Mouse (Mus musculus): Measurements from ENCODE around the gene Ephb3. TPM values are rescaled to one million over a fixed set of nuclear protein-coding genes. Genes with fewer than 3 reads are reported as not detected.

The Ephb3 gene
- total and polyA plus RNA-seq, 2 experiments from 2014 or later = 8.3 to 21.4 TPM

GRCm38 (mm10) chr16:21195260-21195866 lies 9.2 kb upstream of the Ephb3 start:
- H3K9me3 ChIP-seq (ENCODE audit: low read length) = no peaks in the 10 kb centered on the region

GRCm38 (mm10) chr16:21196576-21196975 lies 8.0 kb upstream of the Ephb3 start:
- Histone ChIP-seq H3K4me1 (ENCODE audit: insufficient read depth, low read length) (no peaks in the 10 kb centered on the region), H3K27ac (no peak overlapping the region), H3K36me3 (ENCODE audit: insufficient read depth, low read length) (no peaks in the 10 kb centered on the region), H3K9ac (replicated peaks; ENCODE audit: low read length) (no peak overlapping the region), H3K27me3 (ENCODE audit: insufficient read depth, low read length) (no peaks in the 10 kb centered on the region), H3K4me3 (ENCODE audit: low read length) (no peak overlapping the region), H3K4me2 (ENCODE audit: low read depth, low read length) (no peak overlapping the region), H3K9me3 (ENCODE audit: low read length) (no peaks in the 10 kb centered on the region)
- ATAC-seq (no peak), DNase-seq (ENCODE audit: low spot score) (no peak)
- WGBS = 93% methylated on average over 3 of the region's 3 CpGs
- no peak for TF ChIP-seq CTCF (IDR thresholded peaks at IDR 0.05; ENCODE audit: low read depth)

More at GRCm38 (mm10) chr16:21195260-21195866, 9.2 kb upstream of the Ephb3 start:
- no peaks in the 10 kb centered on the region for H3K36me3 ChIP-seq (ENCODE audit: insufficient read depth, low read length)
- no peak overlapping the region for H3K27ac ChIP-seq
- H3K9ac ChIP-seq (replicated peaks; ENCODE audit: low read length) = no peak overlapping the region
- ATAC-seq = no peak
- no peak for DNase-seq (ENCODE audit: low spot score)
- 52% methylated on average over 8 of the region's 8 CpGs for WGBS
- no peak for TF ChIP-seq CTCF (IDR thresholded peaks at IDR 0.05; ENCODE audit: low read depth)
- no peak overlapping the region for H3K4me3 ChIP-seq (ENCODE audit: low read length)
- no peaks in the 10 kb centered on the region for H3K27me3 ChIP-seq (ENCODE audit: insufficient read depth, low read length)
- no peak overlapping the region for H3K4me2 ChIP-seq (ENCODE audit: low read depth, low read length)
- H3K4me1 ChIP-seq (ENCODE audit: insufficient read depth, low read length) = no peaks in the 10 kb centered on the region

GRCm38 (mm10) chr16:21197542-21197941 lies 7.0 kb upstream of the Ephb3 start:
- Histone ChIP-seq H3K4me1 (ENCODE audit: insufficient read depth, low read length) (no peaks in the 10 kb centered on the region), H3K36me3 (ENCODE audit: insufficient read depth, low read length) (no peaks in the 10 kb centered on the region), H3K9me3 (ENCODE audit: low read length) (no peaks in the 10 kb centered on the region), H3K27me3 (ENCODE audit: insufficient read depth, low read length) (no peaks in the 10 kb centered on the region), H3K27ac (no peak overlapping the region), H3K4me3 (ENCODE audit: low read length) (no peak overlapping the region), H3K9ac (replicated peaks; ENCODE audit: low read length) (no peak overlapping the region), H3K4me2 (ENCODE audit: low read depth, low read length) (no peak overlapping the region)
- 89% methylated on average over 4 of the region's 4 CpGs for WGBS
- no peak for DNase-seq (ENCODE audit: low spot score)
- TF ChIP-seq CTCF (IDR thresholded peaks at IDR 0.05; ENCODE audit: low read depth) = no peak
- no peak for ATAC-seq

- DNase-seq (ENCODE audit: low spot score) = no peak
- TF ChIP-seq CTCF (IDR thresholded peaks at IDR 0.05; ENCODE audit: low read depth) = no peak
- no peaks in the 10 kb centered on the region for H3K36me3 ChIP-seq (ENCODE audit: insufficient read depth, low read length)
Observed at GRCm38 (mm10) chr16:21198006-21198405, 6.5 kb upstream of the Ephb3 start.

DNA sequence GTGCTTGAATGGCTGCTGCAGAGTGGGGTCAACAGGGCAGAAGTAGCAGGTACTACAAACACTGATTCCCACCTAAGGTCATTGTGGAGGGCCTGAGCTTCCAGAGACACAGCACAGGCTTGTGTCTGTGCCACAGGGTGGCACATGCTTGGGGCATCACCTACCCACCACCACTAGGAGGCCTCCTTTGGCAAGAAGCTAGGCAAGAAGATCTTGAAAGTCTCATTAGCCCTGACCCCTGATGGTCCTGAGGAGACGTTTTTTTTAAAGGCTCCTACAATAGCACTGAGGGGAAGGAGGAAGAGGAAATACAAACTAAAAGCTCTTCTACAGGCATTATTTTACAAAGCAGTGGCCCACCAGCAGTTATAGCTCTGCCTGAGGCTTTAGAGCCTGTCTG lies 6.0 kb upstream of the Ephb3 start:
- Histone ChIP-seq H3K36me3 (ENCODE audit: insufficient read depth, low read length) (no peaks in the 10 kb centered on the region), H3K9ac (replicated peaks; ENCODE audit: low read length) (no peak overlapping the region), H3K27me3 (ENCODE audit: insufficient read depth, low read length) (no peaks in the 10 kb centered on the region), H3K4me1 (ENCODE audit: insufficient read depth, low read length) (no peaks in the 10 kb centered on the region), H3K4me3 (ENCODE audit: low read length) (no peak overlapping the region), H3K27ac (no peak overlapping the region), H3K9me3 (ENCODE audit: low read length) (no peaks in the 10 kb centered on the region), H3K4me2 (ENCODE audit: low read depth, low read length) (no peak overlapping the region)
- TF ChIP-seq CTCF (IDR thresholded peaks at IDR 0.05; ENCODE audit: low read depth) = peak; percentile 73
- ATAC-seq = peak; percentile 25; the same call in 1 of the 2 replicates
- 4% methylated on average over 1 of the region's 1 CpGs for WGBS
- DNase-seq (ENCODE audit: low spot score) = peak; percentile 58

More at GRCm38 (mm10) chr16:21198006-21198405, 6.5 kb upstream of the Ephb3 start:
- H3K9me3 ChIP-seq (ENCODE audit: low read length) = no peaks in the 10 kb centered on the region
- no peak overlapping the region for H3K4me3 ChIP-seq (ENCODE audit: low read length)
- H3K27ac ChIP-seq = no peak overlapping the region
- no peaks in the 10 kb centered on the region for H3K4me1 ChIP-seq (ENCODE audit: insufficient read depth, low read length)
- WGBS = 87% methylated on average over 7 of the region's 7 CpGs
- no peak for ATAC-seq
- H3K27me3 ChIP-seq (ENCODE audit: insufficient read depth, low read length) = no peaks in the 10 kb centered on the region
- no peak overlapping the region for H3K4me2 ChIP-seq (ENCODE audit: low read depth, low read length)
- H3K9ac ChIP-seq (replicated peaks; ENCODE audit: low read length) = no peak overlapping the region

DNA sequence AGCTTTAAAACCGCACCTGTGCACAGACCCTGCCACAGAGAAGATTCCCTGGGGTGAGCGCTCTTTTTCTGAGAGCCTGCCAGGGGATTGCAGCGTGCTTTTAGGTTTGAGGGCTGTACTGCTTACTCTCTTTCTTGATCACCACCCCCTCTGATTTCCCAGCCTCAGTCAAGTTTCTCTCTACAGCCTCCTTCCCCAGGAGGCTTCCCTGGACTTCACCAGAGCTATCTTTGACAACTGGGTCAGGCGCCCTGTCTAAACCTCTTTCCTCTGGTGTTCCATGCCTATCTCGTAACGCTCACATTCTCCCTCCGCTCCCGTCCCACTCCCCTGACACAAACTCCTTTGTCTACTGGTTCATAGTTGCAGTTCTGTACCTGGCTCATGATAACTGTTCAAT lies 5.1 kb upstream of the Ephb3 start:
- H3K4me1 ChIP-seq (ENCODE audit: insufficient read depth, low read length) = no peaks in the 10 kb centered on the region
- no peak for ATAC-seq
- no peaks in the 10 kb centered on the region for H3K36me3 ChIP-seq (ENCODE audit: insufficient read depth, low read length)
- H3K9me3 ChIP-seq (ENCODE audit: low read length) = no peaks in the 10 kb centered on the region
- H3K27ac ChIP-seq = no peak overlapping the region
- no peak overlapping the region for H3K9ac ChIP-seq (replicated peaks; ENCODE audit: low read length)
- no peaks in the 10 kb centered on the region for H3K27me3 ChIP-seq (ENCODE audit: insufficient read depth, low read length)
- no peak overlapping the region for H3K4me2 ChIP-seq (ENCODE audit: low read depth, low read length)
- no peak for TF ChIP-seq CTCF (IDR thresholded peaks at IDR 0.05; ENCODE audit: low read depth)
- 56% methylated on average over 8 of the region's 8 CpGs for WGBS
- DNase-seq (ENCODE audit: low spot score) = no peak
- H3K4me3 ChIP-seq (ENCODE audit: low read length) = no peak overlapping the region

GRCm38 (mm10) chr16:21202731-21203130 lies 1.8 kb upstream of the Ephb3 start:
- WGBS = 89% methylated on average over 4 of the region's 4 CpGs
- TF ChIP-seq CTCF (IDR thresholded peaks at IDR 0.05; ENCODE audit: low read depth) = no peak
- no peak overlapping the region for H3K9ac ChIP-seq (replicated peaks; ENCODE audit: low read length)
- H3K4me3 ChIP-seq (ENCODE audit: low read length) = no peak overlapping the region
- ATAC-seq (no peak), DNase-seq (ENCODE audit: low spot score) (no peak)
- H3K9me3 ChIP-seq (ENCODE audit: low read length) = no peaks in the 10 kb centered on the region
- no peak overlapping the region for H3K4me2 ChIP-seq (ENCODE audit: low read depth, low read length)
- H3K27ac ChIP-seq = no peak overlapping the region
- H3K27me3 ChIP-seq (ENCODE audit: insufficient read depth, low read length) = no peaks in the 10 kb centered on the region
- no peaks in the 10 kb centered on the region for H3K36me3 ChIP-seq (ENCODE audit: insufficient read depth, low read length)
- H3K4me1 ChIP-seq (ENCODE audit: insufficient read depth, low read length) = 0 out of 2 replicates have a peak, but pooled peaks cover 2% of the 10 kb centered on the region
